Mouse (Mus musculus): ENCODE measurements around the gene Tenm2. TPM values are rescaled to one million over a fixed set of nuclear protein-coding genes. Genes with fewer than 3 reads are reported as not detected.

Gene Tenm2
- polyA plus RNA-seq, 1 experiment from 2014 or later: 47.3 TPM

DNA sequence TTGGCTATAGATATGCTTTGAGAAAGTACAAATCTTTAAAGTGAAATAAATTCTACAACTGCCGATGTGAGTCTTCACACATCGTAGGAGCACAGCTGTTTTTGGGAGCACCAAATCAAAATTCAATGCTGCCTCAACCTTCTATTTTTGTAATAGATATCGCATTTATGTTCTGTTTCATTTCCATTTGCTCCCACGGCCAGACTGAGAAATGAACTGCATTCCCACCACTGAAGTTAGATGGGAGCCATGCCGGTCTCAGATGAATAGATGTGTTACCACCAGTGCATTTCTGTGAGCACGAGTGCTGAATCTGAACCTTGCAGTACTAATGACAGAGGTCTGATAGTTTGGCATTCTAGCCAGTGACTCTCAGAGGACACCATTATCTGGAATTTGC lies 58.3 kb downstream of the Tenm2 start:
- Histone ChIP-seq H3K27me3 (no peaks in the 10 kb centered on the region), H3K4me3 (replicated peaks) (no peak overlapping the region), H3K9me3 (no peaks in the 10 kb centered on the region), H3K4me1 (replicated peaks) (no peaks in the 10 kb centered on the region), H3K27ac (no peak overlapping the region), H3K4me2 (replicated peaks) (no peak overlapping the region), H3K36me3 (no peaks in the 10 kb centered on the region), H3K9ac (replicated peaks) (no peak overlapping the region)
- WGBS: 96% methylated on average over 6 of the region's 6 CpGs
- ATAC-seq: no peak

- 11% methylated on average over 13 of the region's 13 CpGs for WGBS
- Histone ChIP-seq H3K9me3 (no peaks in the 10 kb centered on the region), H3K27ac (peak overlapping the region; percentile 25; the same call in 1 of the 2 replicates), H3K27me3 (no peaks in the 10 kb centered on the region), H3K9ac (replicated peaks) (no peak overlapping the region), H3K4me2 (replicated peaks) (peak overlapping the region; percentile 25), H3K4me1 (replicated peaks) (0 out of 2 replicates have a peak, but pooled peaks cover 8% of the 10 kb centered on the region), H3K36me3 (no peaks in the 10 kb centered on the region), H3K4me3 (replicated peaks) (no peak overlapping the region)
- ATAC-seq: peak; percentile 91
These were observed 81.6 kb downstream of the Tenm2 start for GRCm38 (mm10) chr11:37153933-37154880.

- peak; percentile 46; the same call in 1 of the 2 replicates for ATAC-seq
- Histone ChIP-seq H3K9ac (replicated peaks) (no peak overlapping the region), H3K27ac (no peak overlapping the region), H3K36me3 (no peaks in the 10 kb centered on the region), H3K4me2 (replicated peaks) (no peak overlapping the region), H3K4me3 (replicated peaks) (no peak overlapping the region), H3K4me1 (replicated peaks) (0 out of 2 replicates have a peak, but pooled peaks cover 8% of the 10 kb centered on the region), H3K9me3 (no peaks in the 10 kb centered on the region), H3K27me3 (no peaks in the 10 kb centered on the region)
- 24% methylated on average over 5 of the region's 5 CpGs for WGBS
These were observed 82.4 kb downstream of the Tenm2 start for GRCm38 (mm10) chr11:37153382-37153781.

GRCm38 (mm10) chr11:37150011-37150410 lies 85.8 kb downstream of the Tenm2 start:
- H3K4me1 ChIP-seq (replicated peaks): 0 out of 2 replicates have a peak, but pooled peaks cover 8% of the 10 kb centered on the region
- H3K4me2 ChIP-seq (replicated peaks): no peak overlapping the region
- H3K9ac ChIP-seq (replicated peaks): no peak overlapping the region
- H3K9me3 ChIP-seq: no peaks in the 10 kb centered on the region
- WGBS: 53% methylated on average over 1 of the region's 1 CpGs
- H3K27me3 ChIP-seq: no peaks in the 10 kb centered on the region
- no peaks in the 10 kb centered on the region for H3K36me3 ChIP-seq
- H3K27ac ChIP-seq: no peak overlapping the region
- ATAC-seq: no peak
- H3K4me3 ChIP-seq (replicated peaks): no peak overlapping the region

GRCm38 (mm10) chr11:37143996-37144395 lies 91.8 kb downstream of the Tenm2 start:
- H3K9me3 ChIP-seq: no peaks in the 10 kb centered on the region
- H3K36me3 ChIP-seq: no peaks in the 10 kb centered on the region
- no peak for ATAC-seq
- H3K4me1 ChIP-seq (replicated peaks): no peaks in the 10 kb centered on the region
- no peaks in the 10 kb centered on the region for H3K27me3 ChIP-seq
- no peak overlapping the region for H3K4me2 ChIP-seq (replicated peaks)
- H3K27ac ChIP-seq: no peak overlapping the region
- no peak overlapping the region for H3K4me3 ChIP-seq (replicated peaks)
- 79% methylated on average over 6 of the region's 6 CpGs for WGBS
- H3K9ac ChIP-seq (replicated peaks): no peak overlapping the region

GRCm38 (mm10) chr11:37143478-37143877 lies 92.3 kb downstream of the Tenm2 start:
- Histone ChIP-seq H3K9ac (replicated peaks) (no peak overlapping the region), H3K4me1 (replicated peaks) (no peaks in the 10 kb centered on the region), H3K4me2 (replicated peaks) (no peak overlapping the region), H3K4me3 (replicated peaks) (no peak overlapping the region), H3K36me3 (no peaks in the 10 kb centered on the region), H3K27me3 (no peaks in the 10 kb centered on the region), H3K9me3 (no peaks in the 10 kb centered on the region), H3K27ac (no peak overlapping the region)
- no peak for ATAC-seq
- WGBS: 86% methylated on average over 2 of the region's 2 CpGs

DNA sequence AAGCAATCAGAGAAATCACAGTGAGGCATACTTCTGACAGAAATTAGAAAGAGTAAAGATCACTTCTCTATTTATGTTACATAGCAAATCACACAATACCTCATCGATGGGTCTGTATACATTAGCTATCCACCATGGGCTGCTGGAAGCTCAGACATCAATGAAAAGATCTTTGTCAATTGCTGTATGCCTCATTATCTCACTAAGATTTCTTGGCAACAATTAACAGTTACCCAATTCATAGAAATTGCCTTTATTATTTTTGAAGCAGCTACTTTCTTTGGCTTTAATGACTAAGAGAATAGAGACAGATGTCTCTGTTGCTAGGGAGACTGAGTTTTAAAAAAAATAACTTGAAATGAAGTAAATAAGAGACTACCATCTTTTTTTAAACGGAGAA lies 106.9 kb downstream of the Tenm2 start:
- no peak for ATAC-seq
- 62% methylated on average over 2 of the region's 2 CpGs for WGBS
- H3K27me3 ChIP-seq: no peaks in the 10 kb centered on the region

DNA sequence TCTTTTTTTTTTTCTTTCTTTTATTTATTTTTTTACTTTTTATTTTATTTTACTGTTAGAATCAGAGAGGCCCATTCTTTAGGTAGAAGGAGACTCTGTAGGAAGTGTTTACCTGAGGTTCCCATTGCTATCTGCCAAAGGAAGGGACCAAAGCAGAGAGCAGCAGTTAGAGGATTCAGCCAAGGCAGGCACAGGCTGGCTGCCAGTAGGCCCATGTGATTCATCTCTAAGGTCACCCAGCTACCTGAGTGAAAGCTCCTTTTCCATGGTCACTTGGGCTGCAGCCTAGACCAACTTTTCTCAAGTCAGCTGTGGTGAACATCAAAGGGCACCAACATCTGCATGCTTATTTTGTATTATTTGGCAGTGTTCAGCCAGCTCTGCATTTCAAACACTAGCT lies 117.7 kb downstream of the Tenm2 start:
- H3K9ac ChIP-seq (replicated peaks): no peak overlapping the region
- H3K27ac ChIP-seq: no peak overlapping the region
- no peaks in the 10 kb centered on the region for H3K27me3 ChIP-seq
- H3K4me2 ChIP-seq (replicated peaks): no peak overlapping the region
- H3K36me3 ChIP-seq: no peaks in the 10 kb centered on the region
- no peaks in the 10 kb centered on the region; the same call in 1 of the 2 replicates for H3K4me1 ChIP-seq (replicated peaks)
- ATAC-seq: no peak
- no peaks in the 10 kb centered on the region for H3K9me3 ChIP-seq
- H3K4me3 ChIP-seq (replicated peaks): no peak overlapping the region

More for the DNA sequence above, 106.9 kb downstream of the Tenm2 start:
- Histone ChIP-seq H3K9me3 (no peaks in the 10 kb centered on the region), H3K4me3 (replicated peaks) (no peak overlapping the region), H3K36me3 (no peaks in the 10 kb centered on the region), H3K4me2 (replicated peaks) (no peak overlapping the region), H3K9ac (replicated peaks) (no peak overlapping the region), H3K27ac (no peak overlapping the region), H3K4me1 (replicated peaks) (0 out of 2 replicates have a peak, but pooled peaks cover 3% of the 10 kb centered on the region)

DNA sequence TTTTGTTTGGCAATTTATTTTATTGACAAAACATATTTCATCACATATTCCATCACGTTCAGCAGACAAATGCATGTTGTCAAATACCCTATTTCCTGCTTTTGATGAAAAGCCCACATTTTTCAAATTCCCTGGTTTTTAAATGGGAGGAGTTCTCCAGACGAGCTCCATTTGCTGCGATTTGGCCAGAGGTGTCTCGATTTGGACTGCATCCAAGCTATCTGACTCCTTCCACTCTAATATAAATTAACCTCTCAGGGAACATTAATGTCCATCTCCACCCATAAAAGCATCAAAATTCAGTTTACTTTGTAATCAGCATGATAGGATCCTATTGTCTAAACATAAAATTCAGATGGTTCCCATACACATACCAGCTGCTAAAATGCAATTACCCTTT lies 120.6 kb downstream of the Tenm2 start:
- H3K9ac ChIP-seq (replicated peaks): no peak overlapping the region
- no peak overlapping the region for H3K4me2 ChIP-seq (replicated peaks)
- H3K4me3 ChIP-seq (replicated peaks): no peak overlapping the region
- ATAC-seq: no peak
- H3K27ac ChIP-seq: no peak overlapping the region
- WGBS: 65% methylated on average over 4 of the region's 4 CpGs
- no peaks in the 10 kb centered on the region for H3K36me3 ChIP-seq
- no peaks in the 10 kb centered on the region for H3K9me3 ChIP-seq
- no peaks in the 10 kb centered on the region for H3K27me3 ChIP-seq
- H3K4me1 ChIP-seq (replicated peaks): no peaks in the 10 kb centered on the region; the same call in 1 of the 2 replicates

- Histone ChIP-seq H3K36me3 (no peaks in the 10 kb centered on the region), H3K4me3 (replicated peaks) (no peak overlapping the region), H3K27ac (no peak overlapping the region), H3K4me2 (replicated peaks) (no peak overlapping the region), H3K9ac (replicated peaks) (no peak overlapping the region), H3K4me1 (replicated peaks) (no peaks in the 10 kb centered on the region), H3K27me3 (no peaks in the 10 kb centered on the region), H3K9me3 (no peaks in the 10 kb centered on the region)
- no peak for ATAC-seq
- 57% methylated on average over 2 of the region's 2 CpGs for WGBS
These were observed 128.7 kb downstream of the Tenm2 start for GRCm38 (mm10) chr11:37107069-37107468.

- H3K36me3 ChIP-seq: no peaks in the 10 kb centered on the region
- no peak for ATAC-seq
- no peak overlapping the region for H3K27ac ChIP-seq
- WGBS: 91% methylated on average over 5 of the region's 5 CpGs
- no peaks in the 10 kb centered on the region for H3K9me3 ChIP-seq
- no peaks in the 10 kb centered on the region for H3K4me1 ChIP-seq (replicated peaks)
- no peak overlapping the region for H3K4me2 ChIP-seq (replicated peaks)
- no peaks in the 10 kb centered on the region for H3K27me3 ChIP-seq
- no peak overlapping the region for H3K4me3 ChIP-seq (replicated peaks)
- no peak overlapping the region for H3K9ac ChIP-seq (replicated peaks)
These were observed 156.4 kb downstream of the Tenm2 start for GRCm38 (mm10) chr11:37079403-37079802.

DNA sequence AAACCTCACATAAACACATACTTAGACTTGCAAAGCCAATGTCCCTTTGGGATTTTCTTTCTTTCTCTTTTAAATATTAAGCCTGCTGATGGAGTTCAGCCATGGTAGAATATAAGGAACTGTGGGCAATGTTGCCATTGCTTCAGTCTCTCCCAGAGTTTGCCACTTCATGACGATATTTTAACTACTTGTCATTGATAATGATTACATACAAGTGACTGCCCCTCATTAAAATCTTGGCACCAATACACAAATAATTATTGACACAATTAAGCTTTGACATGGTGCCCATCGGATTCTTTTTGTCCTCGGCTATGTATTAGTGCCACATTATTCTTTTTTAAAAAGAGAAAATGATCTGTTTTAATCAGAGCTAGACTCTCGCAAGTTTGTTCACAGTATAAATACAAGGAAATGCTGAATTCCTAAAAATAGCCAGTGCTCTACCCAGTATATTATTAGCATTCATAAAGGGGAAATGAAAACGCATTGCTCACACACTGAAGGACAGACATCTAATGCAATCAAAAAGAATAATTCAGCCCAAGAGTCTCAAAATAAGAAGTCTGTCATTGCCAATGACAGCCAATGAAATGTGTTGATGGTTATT lies 158.7 kb downstream of the Tenm2 start:
- Histone ChIP-seq H3K27ac (no peak overlapping the region), H3K36me3 (no peaks in the 10 kb centered on the region), H3K4me3 (replicated peaks) (no peak overlapping the region), H3K9me3 (no peaks in the 10 kb centered on the region), H3K9ac (replicated peaks) (no peak overlapping the region), H3K4me2 (replicated peaks) (no peak overlapping the region), H3K4me1 (replicated peaks) (no peaks in the 10 kb centered on the region), H3K27me3 (no peaks in the 10 kb centered on the region)
- ATAC-seq: no peak
- WGBS: 85% methylated on average over 5 of the region's 5 CpGs

All from midbrain, embryonic 13.5 days (tissue).